Mouse (Mus musculus) liver, postnatal 0 days (tissue): ENCODE data around the gene Atg2a. TPM values are rescaled to one million over a fixed set of nuclear protein-coding genes. Genes with fewer than 3 reads are reported as not detected.
A peak's percentile ranks its signal among the peaks of the same experiment; 100 is the strongest.

Experiments
- ATAC-seq: fragments of 200-750 bp; cut with Nextera tagmentation; 2 replicates; pipeline ENCODE4 v1.8.0; 2017; ENCODE audit warnings: mild to moderate bottlenecking, moderate library complexity
- DNase-seq: peaks from one replicate; pipeline ENCODE4 v3.0.0-alpha.2; 2016
- H3K27ac ChIP-seq: fragments of 300-500 bp; sonication (generic); 2 replicates; pipeline ENCODE4 v1.5.1; 2014; ENCODE audit warnings: antibody characterized with exemption, moderate library complexity, mild to moderate bottlenecking, low read depth
- H3K27me3 ChIP-seq: fragments of 300-500 bp; sonication (generic); 2 replicates; pipeline ENCODE4 v1.6.1; 2014; ENCODE audit warnings: low read length, control low read depth, mixed read lengths; ENCODE audit not compliant: insufficient read depth
- H3K36me3 ChIP-seq: fragments of 300-500 bp; sonication (generic); replicated peaks from 2 replicates; pipeline ENCODE4 v1.6.1; 2014; ENCODE audit warnings: mild to moderate bottlenecking, control low read depth, low read length, moderate library complexity, mixed read lengths; ENCODE audit not compliant: insufficient read depth
- H3K4me1 ChIP-seq: fragments of 300-500 bp; sonication (generic); 2 replicates; pipeline ENCODE4 v1.6.1; 2014; ENCODE audit warnings: antibody characterized with exemption, mild to moderate bottlenecking, control low read depth; ENCODE audit not compliant: insufficient read depth
- H3K4me2 ChIP-seq: fragments of 300-500 bp; sonication (generic); 2 replicates; pipeline ENCODE4 v1.6.1; 2014; ENCODE audit warnings: low read depth, mild to moderate bottlenecking, low read length, moderate library complexity, mixed read lengths
- H3K4me3 ChIP-seq: fragments of 300-500 bp; sonication (generic); 2 replicates; pipeline ENCODE4 v1.5.1; 2014; ENCODE audit warnings: low read depth, low read length
- H3K9ac ChIP-seq: fragments of 300-500 bp; sonication (generic); replicated peaks from 2 replicates; pipeline ENCODE4 v1.6.1; 2014; ENCODE audit warnings: mild to moderate bottlenecking, moderate library complexity
- H3K9me3 ChIP-seq: fragments of 300-500 bp; sonication (generic); 2 replicates; pipeline ENCODE4 v1.6.1; 2016; ENCODE audit warnings: mild to moderate bottlenecking, control low read depth, low read length, mixed read lengths
- CTCF ChIP-seq: sonication (generic); IDR thresholded peaks from 2 replicates; pipeline ENCODE4 v1.5.1; 2016; ENCODE audit warnings: antibody characterized with exemption, low read depth
- EP300 ChIP-seq: IDR thresholded peaks from 2 replicates; pipeline ENCODE4 v1.6.1; 2016; ENCODE audit warnings: antibody characterized with exemption, low read depth, mild to moderate bottlenecking
- WGBS: fragments of 180-500 bp; shearing (Covaris S2); extraction: QIAGEN DNeasy Blood & Tissue Kit; methylation state at CpG from one replicate; pipeline ENCODE4 v1.1.7; 2014; ENCODE audit not compliant: insufficient replicate concordance; 5-methylcytosine and 5-hydroxymethylcytosine counted together
- polyA plus RNA-seq: library from polyadenylated mRNA; unstranded; fragments of >200 nt; fragmentation: Nextera tagmentation; extraction: Ambion mirVana; gene quantifications from 2 replicates; pipeline ENCODE4 v1.2.1, GENCODE M21; 2015

Atg2a gene
- polyA plus RNA-seq, 1 experiment from 2014 or later: 3.8 TPM

DNA sequence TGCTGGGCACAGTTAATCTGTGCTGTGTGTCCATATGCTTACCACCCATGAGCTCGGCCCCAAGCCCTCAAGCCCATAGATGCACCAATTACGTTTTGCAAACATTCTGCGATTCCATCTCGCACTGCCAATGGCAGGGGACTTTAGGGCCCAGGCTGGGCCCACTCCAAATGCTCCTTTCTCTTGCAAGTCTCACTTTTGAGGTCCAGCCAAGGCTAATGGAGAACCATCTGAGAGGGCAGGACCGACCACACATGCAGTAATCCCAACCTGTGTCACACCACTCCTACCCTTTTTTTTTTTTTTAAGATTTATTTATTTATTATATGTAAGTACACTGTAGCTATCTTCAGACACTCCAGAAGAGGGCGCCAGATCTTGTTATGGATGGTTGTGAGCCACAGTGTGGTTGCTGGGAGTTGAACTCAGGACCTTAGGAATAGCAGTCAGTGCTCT is 24.3 kb downstream of the Atg2a start:
- peak overlapping the region; percentile 55; the same call in 1 of the 2 replicates for H3K27ac ChIP-seq
- peak overlapping the region; percentile 69; the same call in 1 of the 2 replicates for H3K4me2 ChIP-seq
- ATAC-seq (no peak), DNase-seq (no peak)
- 67% methylated on average over 6 of the region's 6 CpGs for WGBS
- H3K9ac ChIP-seq: no peak overlapping the region
- H3K9me3 ChIP-seq: no peaks in the 10 kb centered on the region
- H3K4me3 ChIP-seq: no peak overlapping the region
- no peaks in the 10 kb centered on the region for H3K27me3 ChIP-seq
- TF ChIP-seq CTCF: peak; percentile 36
- no peak for TF ChIP-seq EP300
- peaks cover 34% of the 10 kb centered on the region for H3K4me1 ChIP-seq
- H3K36me3 ChIP-seq: peaks cover 13% of the 10 kb centered on the region

DNA sequence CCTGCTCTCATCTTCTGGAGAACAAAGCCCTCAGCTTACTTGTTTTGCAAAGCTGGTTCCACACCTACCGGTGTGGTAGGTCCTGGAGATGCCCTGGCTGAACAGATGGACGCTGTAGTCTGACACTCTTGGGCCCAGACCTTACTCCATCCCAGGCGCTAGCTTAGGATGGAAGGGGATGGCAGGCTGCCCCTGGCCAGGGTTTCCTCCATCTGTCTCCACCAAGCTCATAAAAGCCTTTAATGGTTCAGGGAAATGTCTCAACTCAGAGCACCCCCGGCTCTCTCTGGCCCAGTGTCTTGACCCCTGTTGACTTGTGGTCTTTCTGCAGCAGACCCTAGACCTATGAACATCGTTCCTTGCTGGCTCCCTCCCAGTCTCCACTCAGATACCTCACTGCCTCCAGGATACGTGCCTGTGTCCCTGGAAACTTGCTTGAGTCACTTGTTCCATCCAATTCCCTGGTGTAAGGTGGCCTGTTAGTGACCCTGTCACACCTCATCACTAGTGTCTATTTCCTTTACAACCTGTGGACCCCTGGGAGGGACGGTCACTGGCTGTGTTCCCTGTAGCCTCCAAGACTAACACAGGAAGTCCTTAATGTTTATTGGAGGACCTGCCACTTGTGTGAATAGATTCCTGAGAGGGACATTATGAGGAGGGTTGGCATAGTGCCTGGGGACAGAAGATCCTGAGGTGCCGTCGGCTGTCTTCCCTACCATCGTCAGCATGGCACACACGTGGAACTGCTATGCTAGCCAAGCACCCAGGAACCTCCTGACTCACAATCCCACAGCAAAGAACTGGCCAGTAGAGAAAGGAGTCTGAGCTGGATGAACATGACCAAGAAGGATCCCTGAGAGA is 26.1 kb downstream of the Atg2a start:
- ATAC-seq: no peak
- no peaks in the 10 kb centered on the region; the same call in 1 of the 2 replicates for H3K36me3 ChIP-seq
- H3K9me3 ChIP-seq: no peaks in the 10 kb centered on the region
- H3K27ac ChIP-seq: peak overlapping the region; percentile 82
- H3K9ac ChIP-seq: 0 out of 2 replicates have a peak overlapping the region, but pooled peaks have one; percentile 22
- no peaks in the 10 kb centered on the region for H3K27me3 ChIP-seq
- TF ChIP-seq EP300 (no peak), CTCF (no peak)
- H3K4me1 ChIP-seq: peaks cover 47% of the 10 kb centered on the region
- no peak overlapping the region for H3K4me3 ChIP-seq
- H3K4me2 ChIP-seq: 0 out of 2 replicates have a peak overlapping the region, but pooled peaks have one; percentile 11
- DNase-seq: no peak
- WGBS: 50% methylated on average over 11 of the region's 11 CpGs

DNA sequence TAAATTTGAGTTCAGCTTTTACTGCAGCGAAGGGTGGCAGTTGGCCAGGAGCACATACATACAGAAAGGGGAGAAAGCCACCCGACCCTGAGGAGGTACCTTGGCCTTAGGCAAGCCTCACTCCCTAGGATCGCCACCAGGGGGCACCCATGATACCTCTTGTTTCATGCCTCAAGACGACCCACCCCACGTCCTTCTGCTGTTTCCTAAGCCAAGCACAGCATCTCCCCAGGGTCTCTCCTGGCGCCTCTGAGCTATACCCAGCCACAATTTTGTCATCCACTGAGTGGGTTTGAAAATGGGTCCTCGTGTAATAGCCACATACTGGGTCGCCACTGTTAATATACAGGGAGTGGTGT is 26.7 kb downstream of the Atg2a start:
- Histone ChIP-seq H3K36me3 (no peaks in the 10 kb centered on the region), H3K4me1 (peaks cover 44% of the 10 kb centered on the region), H3K4me3 (no peak overlapping the region), H3K27ac (peak overlapping the region; percentile 82), H3K9me3 (no peaks in the 10 kb centered on the region), H3K4me2 (0 out of 2 replicates have a peak overlapping the region, but pooled peaks have one; percentile 11), H3K27me3 (no peaks in the 10 kb centered on the region), H3K9ac (no peak overlapping the region)
- 17% methylated on average over 8 of the region's 8 CpGs for WGBS
- TF ChIP-seq CTCF: peak; percentile 96
- 0 out of 2 replicates have a peak, but pooled peaks have one; percentile 1 for TF ChIP-seq EP300
- DNase-seq (peak; percentile 90), ATAC-seq (peak; percentile 47)

DNA sequence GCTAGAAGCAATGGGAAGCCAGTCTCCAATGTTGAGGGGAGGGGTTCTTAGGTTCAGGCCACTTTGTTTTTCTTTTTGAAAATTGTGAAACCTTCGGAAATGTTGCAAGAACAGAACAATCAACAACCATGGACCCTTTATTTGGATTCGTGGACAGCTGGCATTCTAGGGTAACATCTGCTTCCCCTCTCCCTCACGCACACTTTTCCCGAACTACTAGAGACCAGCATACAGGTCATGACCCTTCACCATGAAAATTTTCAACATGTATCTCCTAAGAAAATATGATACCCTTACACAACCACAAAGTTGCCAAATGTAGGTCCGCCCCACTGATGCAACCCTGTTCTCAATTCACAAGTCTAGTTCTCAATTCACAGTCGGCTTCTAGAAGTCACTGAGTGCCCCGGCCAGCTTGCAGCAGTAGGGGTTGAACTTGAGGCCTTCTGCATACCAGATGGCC is 27.2 kb downstream of the Atg2a start:
- Histone ChIP-seq H3K36me3 (no peaks in the 10 kb centered on the region), H3K4me2 (no peak overlapping the region), H3K9me3 (no peaks in the 10 kb centered on the region), H3K4me3 (no peak overlapping the region), H3K9ac (no peak overlapping the region), H3K27me3 (no peaks in the 10 kb centered on the region), H3K27ac (peak overlapping the region; percentile 82), H3K4me1 (peaks cover 44% of the 10 kb centered on the region)
- DNase-seq: peak; percentile 67
- 52% methylated on average over 7 of the region's 7 CpGs for WGBS
- TF ChIP-seq EP300 (peak; percentile 76), CTCF (no peak)
- ATAC-seq: peak; percentile 57

DNA sequence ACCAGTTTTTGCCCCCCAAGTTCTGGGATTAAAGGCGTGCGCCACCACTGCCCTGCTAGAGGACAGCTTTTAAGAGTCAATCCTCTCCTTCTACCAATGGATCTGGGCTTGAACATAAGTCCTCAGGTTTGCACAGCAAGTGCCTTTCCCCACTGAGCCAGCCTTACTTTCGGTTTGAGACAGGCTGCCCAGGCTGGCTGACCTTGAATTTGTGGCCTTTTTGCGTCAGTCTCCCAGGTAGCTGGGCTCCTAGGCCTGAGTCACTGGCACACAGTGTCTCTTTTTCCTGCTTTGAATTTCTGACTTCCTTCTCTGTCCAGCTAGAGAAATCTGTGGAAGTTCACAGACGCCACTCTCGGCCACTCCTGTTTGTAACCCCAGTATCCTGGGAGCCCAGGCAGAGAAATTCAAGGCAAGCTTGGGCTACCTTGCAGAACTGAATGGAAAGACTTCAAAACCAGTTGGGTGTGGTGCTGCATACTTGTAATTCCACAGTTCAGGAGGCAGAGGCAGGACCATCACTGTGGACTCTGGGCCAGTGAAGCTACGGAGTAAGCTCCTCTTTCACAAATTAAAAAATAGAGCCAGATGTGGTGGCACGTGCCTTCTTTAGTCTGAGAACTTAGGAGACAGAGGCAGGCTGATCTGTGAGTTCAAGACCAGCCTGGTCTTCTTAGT is 28.5 kb downstream of the Atg2a start:
- H3K4me2 ChIP-seq: no peak overlapping the region
- H3K9me3 ChIP-seq: no peaks in the 10 kb centered on the region
- H3K36me3 ChIP-seq: no peaks in the 10 kb centered on the region
- H3K4me1 ChIP-seq: peaks cover 46% of the 10 kb centered on the region
- no peak for TF ChIP-seq CTCF
- TF ChIP-seq EP300: no peak
- H3K9ac ChIP-seq: no peak overlapping the region; the same call in 1 of the 2 replicates
- H3K4me3 ChIP-seq: no peak overlapping the region
- 68% methylated on average over 8 of the region's 8 CpGs for WGBS
- DNase-seq (no peak), ATAC-seq (no peak)
- no peaks in the 10 kb centered on the region for H3K27me3 ChIP-seq
- H3K27ac ChIP-seq: peak overlapping the region; percentile 82

DNA sequence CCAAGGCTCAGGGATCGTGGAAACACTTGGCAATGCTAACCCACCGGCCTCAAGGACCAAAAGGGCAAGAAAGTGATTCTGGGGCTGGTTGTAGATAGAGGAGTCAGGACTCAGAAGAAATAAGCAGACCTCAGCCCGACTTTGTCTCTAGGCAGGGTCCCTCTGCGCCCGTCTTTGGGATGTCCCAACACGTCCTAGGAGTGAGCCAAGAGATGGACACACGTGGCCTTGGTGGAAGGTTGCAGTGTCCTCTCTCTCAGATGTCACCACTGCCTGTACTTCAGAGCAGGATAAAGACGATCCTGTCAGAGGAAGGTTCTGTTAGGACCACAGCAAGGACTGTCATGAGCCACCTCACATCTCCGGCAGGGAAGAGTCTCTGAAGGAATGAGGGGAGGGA is 29.2 kb downstream of the Atg2a start:
- no peak for ATAC-seq
- no peak for DNase-seq
- Histone ChIP-seq H3K4me2 (no peak overlapping the region), H3K36me3 (no peaks in the 10 kb centered on the region), H3K4me1 (peaks cover 49% of the 10 kb centered on the region), H3K27ac (peak overlapping the region; percentile 82), H3K9me3 (no peaks in the 10 kb centered on the region), H3K9ac (peak overlapping the region; percentile 30; the same call in 1 of the 2 replicates), H3K4me3 (no peak overlapping the region), H3K27me3 (no peaks in the 10 kb centered on the region)
- WGBS: 62% methylated on average over 9 of the region's 9 CpGs
- no peak for TF ChIP-seq CTCF
- no peak for TF ChIP-seq EP300
